Mouse (Mus musculus) heart, adult 9 months (tissue): ENCODE data around the gene Tnp1.

Experiments
- DNase-seq, 2 experiments: peaks; one replicate each; pipeline ENCODE4 v3.0.0; 2022; ENCODE audit warnings: low spot score in 2 of 2

Tnp1 gene

DNA sequence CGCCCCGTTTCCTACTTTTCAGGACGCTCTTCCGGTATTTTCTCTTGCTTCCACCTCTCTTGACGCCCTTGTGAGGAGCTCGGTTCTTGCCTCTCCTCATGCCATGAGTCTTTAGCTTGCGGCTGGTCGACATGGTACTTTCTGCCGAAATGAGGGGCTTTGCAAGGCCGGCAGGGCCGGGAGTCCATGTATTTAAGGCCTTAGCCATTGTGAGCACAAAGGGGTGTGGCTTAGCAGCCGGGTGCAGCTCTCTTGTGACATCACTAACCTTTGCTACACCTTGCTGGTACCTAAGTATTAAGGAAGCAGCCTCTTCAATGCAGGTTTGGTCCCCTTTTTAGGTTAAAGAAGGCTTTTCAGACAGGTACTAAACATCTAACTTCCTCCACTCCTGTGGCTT, at the start of gene Tnp1:
Gene Tnp1 (minus strand): TSS at position 179 of the 400 bp plus-strand sequence.
- no peak for DNase-seq

- no peak for DNase-seq
Measured at GRCm38 (mm10) chr1:73064336-73064735, 48.6 kb upstream of the Tnp1 start.

- DNase-seq: no peak
Measured at GRCm38 (mm10) chr1:73061491-73062233, 46.0 kb upstream of the Tnp1 start.

- no peak for DNase-seq
Measured at GRCm38 (mm10) chr1:73060271-73060670, 44.6 kb upstream of the Tnp1 start.

GRCm38 (mm10) chr1:73056266-73057001, 40.7 kb upstream of the Tnp1 start:
- no peak for DNase-seq

GRCm38 (mm10) chr1:73055820-73056219, 40.1 kb upstream of the Tnp1 start:
- no peak for DNase-seq

DNA sequence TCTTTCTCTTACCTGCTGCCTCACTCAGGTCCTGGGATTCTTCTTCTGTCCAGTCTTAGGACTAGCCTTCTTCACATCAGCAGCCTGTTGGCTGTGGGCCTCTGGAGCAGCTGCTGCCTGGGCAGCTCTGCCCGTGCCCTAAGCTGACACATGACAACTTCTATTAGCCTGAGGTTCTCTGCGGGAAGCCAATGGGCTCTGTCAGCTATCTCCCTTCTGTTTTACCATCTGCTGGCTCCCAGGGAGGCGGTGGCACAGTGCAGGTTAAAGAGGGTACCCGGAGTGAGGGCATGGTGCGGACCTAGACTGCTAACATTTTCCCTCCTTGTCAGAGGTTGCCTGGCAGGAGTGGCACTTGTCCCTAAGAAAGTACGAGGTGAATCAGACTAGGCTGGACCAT, 39.5 kb upstream of the Tnp1 start:
- no peak for DNase-seq

GRCm38 (mm10) chr1:73053545-73054326, 38.0 kb upstream of the Tnp1 start:
- DNase-seq: no peak

- DNase-seq: no peak
Measured at GRCm38 (mm10) chr1:73046896-73047672, 31.4 kb upstream of the Tnp1 start.

GRCm38 (mm10) chr1:73045948-73046685, 30.4 kb upstream of the Tnp1 start:
- DNase-seq: no peak

DNA sequence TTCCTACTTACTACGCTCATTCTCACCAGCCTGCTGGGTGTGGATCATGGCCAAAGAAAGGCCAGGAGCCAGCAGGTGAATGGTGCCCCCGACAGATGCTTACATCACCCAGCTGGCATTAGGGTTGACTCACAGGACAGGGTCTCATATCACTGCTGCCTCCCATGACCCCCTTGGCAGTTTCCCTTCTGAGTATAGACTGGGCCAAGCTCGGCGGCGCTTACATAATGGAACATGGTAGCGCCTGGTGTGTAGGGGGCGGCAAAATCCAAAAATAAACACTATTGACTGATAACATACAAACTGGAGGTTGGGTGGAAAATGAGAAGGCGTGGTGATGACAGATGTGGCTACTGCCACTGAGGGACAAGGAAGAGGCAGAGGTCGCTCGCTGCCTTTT, 28.0 kb upstream of the Tnp1 start:
- peak; percentile 47 to 71 for DNase-seq

GRCm38 (mm10) chr1:73040691-73041425, 25.1 kb upstream of the Tnp1 start:
- no peak for DNase-seq

DNA sequence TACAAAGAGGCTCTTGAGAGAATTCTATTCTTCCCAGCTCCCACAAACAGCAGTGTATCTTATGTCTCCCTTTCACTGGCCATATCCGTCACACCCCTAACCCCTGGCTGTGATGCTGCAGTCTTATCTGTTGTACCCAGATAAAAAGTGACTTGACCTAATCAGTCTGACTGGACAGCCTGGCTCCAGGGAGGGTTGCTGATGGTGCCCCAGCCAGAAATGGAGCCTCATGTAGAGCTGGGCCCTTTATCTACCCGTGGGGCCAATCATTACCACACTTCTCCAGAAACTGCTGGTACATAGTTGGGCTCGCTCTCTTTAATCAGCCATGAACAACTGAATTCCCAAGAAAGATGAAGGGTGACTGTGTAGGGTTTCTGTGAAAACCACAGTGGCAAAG, 22.8 kb upstream of the Tnp1 start:
- DNase-seq: no peak

GRCm38 (mm10) chr1:73036536-73036935, 20.8 kb upstream of the Tnp1 start:
- no peak for DNase-seq

- no peak for DNase-seq
Measured at GRCm38 (mm10) chr1:73035726-73036125, 20.0 kb upstream of the Tnp1 start.

DNA sequence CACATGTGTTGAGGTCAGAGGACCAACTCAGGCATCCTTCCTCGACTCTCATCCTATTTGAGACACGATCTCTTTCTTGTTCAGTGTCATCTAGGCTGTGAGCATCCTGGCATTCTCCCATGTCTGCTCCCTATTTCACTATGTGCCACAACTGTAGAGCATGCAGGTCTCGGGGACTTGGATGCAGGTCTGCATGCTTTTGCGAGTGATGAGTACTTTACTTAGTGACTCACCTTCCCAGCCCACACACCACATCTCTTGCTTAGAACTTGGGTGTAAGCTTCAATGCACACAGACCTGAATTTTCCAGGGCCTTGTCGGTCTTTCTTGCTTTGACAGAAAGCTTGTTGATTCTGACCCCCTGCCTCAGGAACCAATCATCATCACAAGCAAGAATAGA, 16.8 kb upstream of the Tnp1 start:
- no peak for DNase-seq

GRCm38 (mm10) chr1:73028741-73029140, 13.0 kb upstream of the Tnp1 start:
- no peak for DNase-seq

DNA sequence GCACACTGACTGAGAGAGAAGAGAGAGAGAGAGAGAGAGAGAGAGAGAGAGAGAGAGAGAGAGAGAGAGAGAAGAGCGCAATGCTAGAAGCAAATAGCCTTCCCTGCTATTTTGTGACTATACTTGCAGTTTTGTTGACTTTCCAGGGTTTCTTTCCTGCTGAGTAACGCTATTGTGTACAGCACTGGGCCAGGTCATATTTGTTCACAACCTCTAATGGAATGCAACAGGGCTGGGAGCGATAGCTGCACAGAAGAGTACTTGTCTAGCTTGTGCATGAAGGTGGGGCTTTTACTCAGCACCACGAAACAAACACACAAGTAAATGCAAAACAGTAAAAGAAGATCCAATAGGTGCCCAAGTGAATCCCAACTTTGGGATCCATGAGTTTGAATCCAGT, 11.7 kb upstream of the Tnp1 start:
- no peak for DNase-seq

- DNase-seq: no peak
Measured at GRCm38 (mm10) chr1:73026786-73027299, 11.1 kb upstream of the Tnp1 start.

DNA sequence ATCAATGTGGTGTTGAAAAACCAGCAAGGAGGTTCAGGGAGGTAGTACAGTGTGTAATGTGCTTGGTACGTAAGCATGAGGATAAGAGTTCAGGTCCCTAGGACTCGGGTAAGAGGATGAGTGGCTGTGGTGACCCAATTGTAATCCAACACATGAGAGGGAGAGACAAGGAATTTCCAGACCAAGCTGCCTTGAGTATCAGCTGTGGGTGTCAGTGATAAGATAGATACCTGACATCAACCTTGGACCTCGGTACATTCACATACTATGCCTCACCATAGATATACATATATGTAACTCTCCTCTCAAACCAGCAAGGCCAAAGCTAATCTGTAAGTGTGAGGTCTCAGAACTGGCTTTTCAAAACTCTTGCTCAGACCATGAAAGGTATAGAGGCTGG, 10.4 kb upstream of the Tnp1 start:
- no peak for DNase-seq
